Mouse (Mus musculus): ENCODE measurements at regions not wholly inside any gene's neighbourhood (a gene's known extent, or its start where the extent isn't known, plus 50 kb on each side); places are given as distances from the start of the nearest gene placed in this dataset.

- H3K36me3 ChIP-seq (ENCODE audit: control insufficient read depth, insufficient read depth, low read length), result no peaks in the 10 kb centered on the region
- 24% methylated on average over 3 of the region's 3 CpGs for WGBS
- H3K27ac ChIP-seq (ENCODE audit: insufficient read depth, low read depth, low read length), result no peak overlapping the region
- H3K27me3 ChIP-seq (ENCODE audit: control insufficient read depth, insufficient read depth, low read length), result no peaks in the 10 kb centered on the region
- no peak for TF ChIP-seq CTCF (IDR thresholded peaks at IDR 0.05; ENCODE audit: extremely low read depth, insufficient read length, insufficient replicate concordance, low read depth, low read length)
- no peak for TF ChIP-seq POLR2A (IDR thresholded peaks at IDR 0.05; ENCODE audit: low read depth, low read length)
- no peaks in the 10 kb centered on the region for H3K4me1 ChIP-seq (ENCODE audit: control insufficient read depth, insufficient read depth, insufficient read length, low read length)
- H3K4me3 ChIP-seq (ENCODE audit: low read depth, low read length), result no peak overlapping the region
These were observed 74.8 kb upstream of the Ncam1 start for GRCm38 (mm10) chr9:49873550-49873949.

GRCm38 (mm10) chr9:49851522-49851921 is 52.8 kb upstream of the Ncam1 start:
- no peaks in the 10 kb centered on the region for H3K36me3 ChIP-seq (ENCODE audit: control insufficient read depth, insufficient read depth, low read length)
- 91% methylated on average over 3 of the region's 3 CpGs for WGBS
- no peak for TF ChIP-seq CTCF (IDR thresholded peaks at IDR 0.05; ENCODE audit: extremely low read depth, insufficient read length, insufficient replicate concordance, low read depth, low read length)
- TF ChIP-seq POLR2A (IDR thresholded peaks at IDR 0.05; ENCODE audit: low read depth, low read length), result no peak
- no peak overlapping the region for H3K27ac ChIP-seq (ENCODE audit: insufficient read depth, low read depth, low read length)
- H3K4me3 ChIP-seq (ENCODE audit: low read depth, low read length), result no peak overlapping the region
- H3K4me1 ChIP-seq (ENCODE audit: control insufficient read depth, insufficient read depth, insufficient read length, low read length), result no peaks in the 10 kb centered on the region
- no peaks in the 10 kb centered on the region for H3K27me3 ChIP-seq (ENCODE audit: control insufficient read depth, insufficient read depth, low read length)

- H3K4me1 ChIP-seq (ENCODE audit: control insufficient read depth, insufficient read depth, insufficient read length, low read length), result no peaks in the 10 kb centered on the region
- H3K36me3 ChIP-seq (ENCODE audit: control insufficient read depth, insufficient read depth, low read length), result no peaks in the 10 kb centered on the region
- WGBS, result 48% methylated on average over 2 of the region's 2 CpGs
- H3K27me3 ChIP-seq (ENCODE audit: control insufficient read depth, insufficient read depth, low read length), result no peaks in the 10 kb centered on the region
- no peak overlapping the region for H3K27ac ChIP-seq (ENCODE audit: insufficient read depth, low read depth, low read length)
- TF ChIP-seq POLR2A (IDR thresholded peaks at IDR 0.05; ENCODE audit: low read depth, low read length) (no peak), CTCF (IDR thresholded peaks at IDR 0.05; ENCODE audit: extremely low read depth, insufficient read length, insufficient replicate concordance, low read depth, low read length) (no peak)
- H3K4me3 ChIP-seq (ENCODE audit: low read depth, low read length), result no peak overlapping the region
These were observed 50.7 kb upstream of the Ncam1 start for GRCm38 (mm10) chr9:49849442-49849841.

- no peak overlapping the region for H3K27ac ChIP-seq (ENCODE audit: insufficient read depth, low read depth, low read length)
- 33% methylated on average over 6 of the region's 6 CpGs for WGBS
These were observed 50.2 kb upstream of the Ncam1 start for GRCm38 (mm10) chr9:49848943-49849342.

More at GRCm38 (mm10) chr9:49848943-49849342, 50.2 kb upstream of the Ncam1 start:
- Histone ChIP-seq H3K4me3 (ENCODE audit: low read depth, low read length) (no peak overlapping the region), H3K4me1 (ENCODE audit: control insufficient read depth, insufficient read depth, insufficient read length, low read length) (no peaks in the 10 kb centered on the region), H3K36me3 (ENCODE audit: control insufficient read depth, insufficient read depth, low read length) (no peaks in the 10 kb centered on the region), H3K27me3 (ENCODE audit: control insufficient read depth, insufficient read depth, low read length) (no peaks in the 10 kb centered on the region)
- TF ChIP-seq POLR2A (IDR thresholded peaks at IDR 0.05; ENCODE audit: low read depth, low read length), result no peak
- no peak for TF ChIP-seq CTCF (IDR thresholded peaks at IDR 0.05; ENCODE audit: extremely low read depth, insufficient read length, insufficient replicate concordance, low read depth, low read length)

All from small intestine, adult 2 months (tissue).